Mouse (Mus musculus) limb, embryonic 11.5 days (tissue): ENCODE results near the gene Epb41l1. TPM values are rescaled to one million over a fixed set of nuclear protein-coding genes. Genes with fewer than 3 reads are reported as not detected.

Source experiments
- ATAC-seq: fragments of 200-750 bp; cut with Nextera tagmentation; 2 replicates; pipeline ENCODE4 v1.8.0; 2017; ENCODE audit warnings: low read depth; ENCODE audit not compliant: insufficient number of reproducible peaks, low FRiP score, low TSS enrichment
- DNase-seq: peaks from one replicate; pipeline ENCODE4 v3.0.0-alpha.2; 2015; ENCODE audit warnings: low spot score
- H3K27ac ChIP-seq: fragments of 300-500 bp; sonication (generic); replicated peaks from 2 replicates; pipeline ENCODE4 v1.5.1; 2014; ENCODE audit warnings: low read depth, mild to moderate bottlenecking, low read length
- H3K27me3 ChIP-seq: fragments of 300-500 bp; sonication (generic); 2 replicates; pipeline ENCODE4 v1.6.1; 2014; ENCODE audit warnings: mild to moderate bottlenecking, low read length, mixed read lengths; ENCODE audit not compliant: control insufficient read depth, insufficient read depth
- H3K36me3 ChIP-seq: fragments of 300-500 bp; sonication (generic); 2 replicates; pipeline ENCODE4 v1.6.1; 2014; ENCODE audit warnings: mild to moderate bottlenecking, low read length, moderate library complexity, mixed read lengths; ENCODE audit not compliant: control insufficient read depth, insufficient read depth
- H3K4me1 ChIP-seq: fragments of 300-500 bp; sonication (generic); 2 replicates; pipeline ENCODE4 v1.6.1; 2014; ENCODE audit warnings: low read length, mixed read lengths; ENCODE audit not compliant: control insufficient read depth, insufficient read depth
- H3K4me2 ChIP-seq: fragments of 300-500 bp; sonication (generic); 2 replicates; pipeline ENCODE4 v1.6.1; 2014; ENCODE audit warnings: low read depth, mild to moderate bottlenecking, moderate library complexity; ENCODE audit not compliant: severe bottlenecking
- H3K4me3 ChIP-seq: fragments of 300-500 bp; sonication (generic); 2 replicates; pipeline ENCODE4 v1.5.1; 2014; ENCODE audit warnings: low read depth, low read length
- H3K9ac ChIP-seq: fragments of 300-500 bp; sonication (generic); 2 replicates; pipeline ENCODE4 v1.6.1; 2014; ENCODE audit warnings: mild to moderate bottlenecking, low read length
- H3K9me3 ChIP-seq: fragments of 300-500 bp; sonication (generic); 2 replicates; pipeline ENCODE4 v1.6.1; 2016; ENCODE audit warnings: low read length; ENCODE audit not compliant: control insufficient read depth
- WGBS: fragments of 180-500 bp; shearing (Covaris S2); extraction: QIAGEN DNeasy Blood & Tissue Kit; methylation state at CpG from one replicate; pipeline ENCODE4 v1.1.7; 2014; 5-methylcytosine and 5-hydroxymethylcytosine counted together
- polyA plus RNA-seq: library from polyadenylated mRNA; unstranded; fragments of >200 nt; fragmentation: Nextera tagmentation; extraction: Ambion mirVana; gene quantifications from 2 replicates; pipeline ENCODE4 v1.2.1, GENCODE M21; 2014

Gene Epb41l1
- polyA plus RNA-seq, 1 experiment from 2014 or later = 2.1 TPM

DNA sequence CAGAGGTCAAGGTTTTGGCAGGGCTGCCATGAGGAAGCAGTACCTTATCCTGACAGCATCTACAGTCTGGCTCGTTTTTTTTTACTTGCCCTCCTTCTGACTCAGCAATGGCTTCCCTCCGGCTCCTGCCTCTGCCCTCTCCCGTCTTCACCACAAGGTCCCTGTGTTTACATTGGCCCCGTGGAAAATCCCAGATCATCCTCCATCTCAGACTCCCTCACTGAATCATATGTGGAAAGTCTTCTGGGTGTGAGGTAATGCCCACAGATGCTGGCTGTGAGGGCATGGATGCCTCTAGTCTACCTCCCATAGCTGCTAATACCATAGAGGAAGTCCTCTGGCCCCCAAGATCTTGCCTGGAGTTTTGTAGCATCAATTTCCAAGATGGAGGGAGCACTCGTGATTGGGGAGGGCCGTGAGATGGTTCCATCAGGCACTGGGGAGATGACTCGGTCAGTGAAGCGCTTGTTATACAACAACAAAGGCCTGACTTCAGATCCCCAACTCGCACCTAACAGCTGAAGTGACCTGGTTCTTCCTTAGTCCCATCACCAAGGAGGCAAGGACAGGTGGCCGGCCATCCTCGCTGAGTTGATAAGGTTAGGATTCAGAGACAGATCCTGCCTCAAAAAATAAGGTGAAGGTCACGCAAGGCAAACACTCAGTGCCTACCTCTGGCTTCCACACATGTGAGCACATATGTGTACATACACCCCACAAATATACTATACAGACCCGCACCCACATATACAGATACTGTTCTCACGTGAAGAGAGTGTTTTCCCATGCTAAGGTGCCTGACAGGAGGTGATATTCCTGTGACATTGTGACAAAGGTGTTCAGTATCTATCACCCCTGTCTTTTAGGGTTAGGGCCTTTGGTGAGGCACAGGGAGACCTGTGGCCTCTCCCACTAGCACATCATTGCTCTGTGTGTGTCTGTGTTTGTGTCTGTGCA is 36.0 kb downstream of the Epb41l1 start:
- Histone ChIP-seq H3K27ac (no peak overlapping the region), H3K4me3 (no peak overlapping the region), H3K4me1 (no peaks in the 10 kb centered on the region), H3K36me3 (no peaks in the 10 kb centered on the region), H3K9ac (no peak overlapping the region), H3K9me3 (no peaks in the 10 kb centered on the region), H3K4me2 (no peak overlapping the region), H3K27me3 (no peaks in the 10 kb centered on the region)
- WGBS = 81% methylated on average over 14 of the region's 14 CpGs
- DNase-seq = no peak
- ATAC-seq = no peak

- no peak overlapping the region for H3K4me3 ChIP-seq
- no peak overlapping the region for H3K4me2 ChIP-seq
- no peaks in the 10 kb centered on the region for H3K27me3 ChIP-seq
- no peaks in the 10 kb centered on the region for H3K36me3 ChIP-seq
- no peak overlapping the region for H3K27ac ChIP-seq
- H3K9me3 ChIP-seq = no peaks in the 10 kb centered on the region
- WGBS = 61% methylated on average over 4 of the region's 4 CpGs
- no peak overlapping the region for H3K9ac ChIP-seq
- DNase-seq = no peak
- no peak for ATAC-seq
- no peaks in the 10 kb centered on the region for H3K4me1 ChIP-seq
Measured at GRCm38 (mm10) chr2:156457343-156457717, 36.6 kb downstream of the Epb41l1 start.

DNA sequence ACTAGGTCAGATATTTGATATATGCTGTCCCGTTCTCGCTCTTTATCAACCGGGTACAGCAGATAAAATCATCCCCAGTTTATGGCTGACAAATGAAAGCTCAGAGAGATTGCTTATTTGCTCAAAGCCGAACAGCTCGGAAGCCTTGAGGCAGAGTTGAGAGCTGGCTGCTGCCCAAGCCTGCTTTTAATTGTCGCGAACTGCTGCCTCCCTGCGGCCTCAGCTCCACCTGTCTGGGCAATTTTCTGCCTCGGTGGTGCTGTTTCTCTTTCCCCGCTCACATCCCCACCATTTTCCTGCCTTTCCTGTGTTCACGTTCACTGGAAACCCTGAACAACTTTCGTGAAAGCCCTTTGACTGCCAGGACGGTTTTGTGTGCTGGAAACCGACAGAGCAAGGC is 39.8 kb downstream of the Epb41l1 start:
- no peak for ATAC-seq
- Histone ChIP-seq H3K27ac (no peak overlapping the region), H3K9ac (peak overlapping the region; percentile 23; the same call in 1 of the 2 replicates), H3K4me1 (no peaks in the 10 kb centered on the region), H3K36me3 (no peaks in the 10 kb centered on the region), H3K27me3 (no peaks in the 10 kb centered on the region), H3K9me3 (no peaks in the 10 kb centered on the region), H3K4me2 (no peak overlapping the region), H3K4me3 (no peak overlapping the region)
- DNase-seq = peak; percentile 55
- 36% methylated on average over 14 of the region's 14 CpGs for WGBS

DNA sequence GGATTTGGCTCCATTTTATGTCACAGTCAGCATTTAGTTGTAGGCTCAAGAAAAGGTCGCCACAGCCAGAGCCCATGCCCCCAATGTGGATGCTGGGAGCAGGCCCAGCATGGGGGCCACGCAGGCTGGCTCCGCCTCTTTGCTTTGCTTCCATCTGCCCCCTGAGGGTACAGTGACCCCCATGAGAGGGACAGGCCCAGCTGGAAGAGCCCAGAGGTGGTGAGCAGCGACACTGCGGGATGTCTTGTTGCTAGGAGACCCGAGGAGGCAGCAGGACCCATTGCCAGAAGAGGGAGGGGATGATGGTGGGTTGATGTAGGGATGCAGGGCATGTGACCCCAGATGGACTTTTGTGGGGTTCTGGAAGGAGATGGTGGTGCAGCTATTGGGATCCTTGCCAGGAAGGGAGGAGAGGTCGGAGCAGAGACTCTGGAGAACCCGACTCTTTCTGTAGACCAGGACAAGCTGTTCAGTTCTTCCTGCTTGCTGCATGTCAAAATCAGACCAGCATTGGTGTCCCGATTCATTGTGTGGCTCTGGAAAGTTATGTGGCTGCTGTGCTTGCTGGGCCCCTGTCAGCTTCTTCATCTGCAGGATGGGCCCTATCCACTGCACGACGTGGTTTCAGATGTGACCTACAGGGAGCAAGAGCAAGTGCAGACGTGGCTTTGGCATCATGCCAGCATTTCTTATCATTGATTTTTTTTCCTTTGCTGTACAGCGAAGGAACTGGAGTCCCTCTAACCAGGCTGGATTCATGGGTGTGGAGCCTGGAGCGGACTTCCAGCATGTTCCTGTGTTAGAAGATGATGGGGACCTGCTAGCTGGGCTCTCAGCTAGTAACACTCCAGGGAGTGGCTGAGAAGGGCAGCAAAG is 41.7 kb downstream of the Epb41l1 start:
- H3K27ac ChIP-seq = no peak overlapping the region
- H3K27me3 ChIP-seq = no peaks in the 10 kb centered on the region
- DNase-seq (no peak), ATAC-seq (no peak)
- no peak overlapping the region for H3K4me3 ChIP-seq
- H3K4me1 ChIP-seq = no peaks in the 10 kb centered on the region
- H3K9ac ChIP-seq = no peak overlapping the region
- H3K36me3 ChIP-seq = no peaks in the 10 kb centered on the region
- H3K9me3 ChIP-seq = no peaks in the 10 kb centered on the region
- WGBS = 72% methylated on average over 14 of the region's 14 CpGs
- no peak overlapping the region for H3K4me2 ChIP-seq

GRCm38 (mm10) chr2:156464416-156464815 is 43.7 kb downstream of the Epb41l1 start:
- 89% methylated on average over 4 of the region's 4 CpGs for WGBS

DNA sequence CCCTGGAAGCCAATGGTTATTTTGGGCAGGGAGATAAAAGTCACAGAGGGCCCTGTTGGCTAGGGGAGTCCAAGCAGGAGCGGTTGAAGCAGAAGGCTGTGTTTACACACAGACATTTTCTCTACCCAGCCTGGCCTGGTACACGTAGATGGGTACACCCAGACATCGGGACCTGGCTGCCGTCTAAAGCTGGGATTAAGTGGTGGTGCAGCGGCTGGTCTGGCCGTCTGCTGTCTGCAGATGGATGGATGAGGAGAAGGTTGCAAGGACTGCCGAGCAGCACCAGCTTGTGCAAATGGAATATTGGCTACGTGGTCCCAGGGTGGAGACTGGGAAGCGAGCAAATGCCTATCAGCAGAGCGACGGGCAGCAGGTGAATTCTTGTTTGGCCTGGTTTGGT is 46.8 kb downstream of the Epb41l1 start:
- Histone ChIP-seq H3K4me2 (no peak overlapping the region), H3K27ac (no peak overlapping the region), H3K9ac (no peak overlapping the region), H3K9me3 (no peaks in the 10 kb centered on the region), H3K4me3 (no peak overlapping the region), H3K27me3 (no peaks in the 10 kb centered on the region), H3K36me3 (no peaks in the 10 kb centered on the region), H3K4me1 (no peaks in the 10 kb centered on the region)
- DNase-seq (no peak), ATAC-seq (no peak)
- WGBS = 89% methylated on average over 11 of the region's 11 CpGs

More at GRCm38 (mm10) chr2:156464416-156464815, 43.7 kb downstream of the Epb41l1 start:
- Histone ChIP-seq H3K9ac (no peak overlapping the region), H3K27me3 (no peaks in the 10 kb centered on the region), H3K9me3 (no peaks in the 10 kb centered on the region), H3K4me1 (no peaks in the 10 kb centered on the region), H3K27ac (no peak overlapping the region), H3K36me3 (no peaks in the 10 kb centered on the region), H3K4me2 (no peak overlapping the region), H3K4me3 (no peak overlapping the region)
- ATAC-seq = no peak
- DNase-seq = no peak

DNA sequence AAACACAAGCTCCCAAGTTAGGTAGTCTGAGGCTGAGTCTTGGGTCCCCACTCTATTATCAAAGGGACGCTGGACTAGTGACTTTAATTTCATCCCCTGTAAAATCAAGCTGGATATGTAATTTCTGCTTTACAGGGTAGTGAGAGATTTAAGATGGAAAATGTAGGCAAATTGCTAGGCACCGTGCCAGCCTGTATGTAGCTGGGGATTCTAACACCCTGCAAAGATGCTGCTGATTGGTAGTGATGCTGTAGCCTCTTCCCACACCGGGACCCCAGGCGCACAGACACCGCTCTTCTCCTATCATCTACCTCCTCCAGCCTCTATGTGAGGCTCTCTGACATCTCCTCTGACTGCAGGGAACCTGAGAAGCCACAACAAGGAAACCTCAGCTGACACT is 48.2 kb downstream of the Epb41l1 start:
- no peak overlapping the region for H3K4me3 ChIP-seq
- no peak overlapping the region for H3K27ac ChIP-seq
- ATAC-seq = no peak
- DNase-seq = no peak
- no peaks in the 10 kb centered on the region for H3K27me3 ChIP-seq
- H3K9me3 ChIP-seq = no peaks in the 10 kb centered on the region
- no peak overlapping the region for H3K4me2 ChIP-seq
- no peak overlapping the region for H3K9ac ChIP-seq
- no peaks in the 10 kb centered on the region for H3K36me3 ChIP-seq
- H3K4me1 ChIP-seq = no peaks in the 10 kb centered on the region
- WGBS = 84% methylated on average over 5 of the region's 5 CpGs

DNA sequence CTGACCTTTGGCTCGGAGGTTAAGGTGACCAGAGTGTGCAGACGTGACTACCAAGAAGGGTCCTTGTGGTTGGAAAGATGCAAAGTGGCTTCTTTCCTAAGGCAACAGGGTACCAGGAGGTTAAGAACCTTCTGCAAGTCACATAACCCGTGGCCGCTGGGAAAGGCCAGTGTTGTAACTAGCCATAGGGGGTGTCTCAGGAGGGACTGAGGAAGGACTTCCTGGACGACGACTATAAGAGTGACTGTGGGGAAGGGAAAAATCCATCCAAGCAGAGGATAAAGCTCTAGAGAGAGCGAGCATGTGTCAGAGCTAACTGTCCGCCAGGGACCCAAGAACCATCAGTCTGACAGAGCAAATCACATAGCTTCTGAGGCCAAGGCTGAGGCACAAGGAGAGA is 48.8 kb downstream of the Epb41l1 start:
- no peaks in the 10 kb centered on the region for H3K4me1 ChIP-seq
- DNase-seq = no peak
- no peaks in the 10 kb centered on the region for H3K36me3 ChIP-seq
- no peak overlapping the region for H3K27ac ChIP-seq
- H3K4me2 ChIP-seq = no peak overlapping the region
- no peak overlapping the region for H3K9ac ChIP-seq
- no peak overlapping the region for H3K4me3 ChIP-seq
- H3K9me3 ChIP-seq = no peaks in the 10 kb centered on the region
- 71% methylated on average over 8 of the region's 8 CpGs for WGBS
- H3K27me3 ChIP-seq = no peaks in the 10 kb centered on the region
- ATAC-seq = no peak
